Mouse (Mus musculus) lung, postnatal 36 days (tissue): ENCODE measurements around the gene 1700020L24Rik.

ENCODE experiments used
- DNase-seq: peaks from one replicate; pipeline ENCODE4 v3.0.0; 2022; ENCODE audit warnings: mixed read lengths

1700020L24Rik gene

DNA sequence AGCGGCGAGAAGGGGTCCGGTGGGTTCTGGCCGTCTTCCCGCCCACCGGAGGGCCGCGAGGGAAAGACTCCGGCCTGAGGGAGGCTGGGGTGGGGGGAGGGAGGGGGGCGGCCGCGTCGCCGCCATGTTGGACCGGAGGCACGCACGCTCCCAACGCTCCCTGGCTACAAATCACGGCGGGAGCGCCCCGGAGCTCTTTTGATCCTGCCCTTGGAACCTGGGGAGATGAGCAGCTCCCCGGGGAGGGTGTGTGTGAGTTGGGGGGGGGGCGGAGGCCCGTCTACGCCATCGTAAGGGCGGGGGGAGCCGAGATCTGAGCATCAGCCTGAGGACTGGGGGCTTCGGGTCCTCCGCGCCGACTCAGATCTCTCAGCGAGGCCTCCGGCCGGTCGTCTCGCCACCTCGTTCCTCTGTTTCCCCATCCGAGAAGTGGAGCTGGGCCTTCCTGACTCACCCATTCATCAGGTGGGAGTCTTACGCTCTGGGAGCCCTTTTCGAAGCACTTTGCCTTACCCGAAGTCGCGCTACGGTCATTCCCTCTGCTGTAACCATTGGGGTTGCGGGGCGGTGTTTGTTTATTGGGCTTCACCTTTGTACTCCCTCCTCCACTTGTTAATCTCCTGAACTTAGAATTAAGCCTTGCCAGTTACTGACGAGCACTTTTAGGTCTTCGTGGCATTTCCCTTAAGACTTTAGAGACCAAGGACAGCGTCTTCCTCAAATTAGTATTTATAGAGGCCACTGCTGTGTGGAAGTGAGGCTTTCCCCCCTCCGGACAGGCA, 35.9 kb downstream of the 1700020L24Rik start:
- no peak for DNase-seq
